Mouse (Mus musculus) right cerebral cortex, adult 18-20 months (tissue): Measurements from ENCODE around the gene Fyttd1.

Experiments used
- DNase-seq: peaks from one replicate; pipeline ENCODE4 v3.0.0; 2022; ENCODE audit warnings: mixed read lengths

Fyttd1 gene

GRCm38 (mm10) chr16:32945379-32945778, 68.1 kb downstream of the Fyttd1 start:
- no peak for DNase-seq

GRCm38 (mm10) chr16:32948016-32948415, 70.7 kb downstream of the Fyttd1 start:
- no peak for DNase-seq

GRCm38 (mm10) chr16:32948656-32949055, 71.4 kb downstream of the Fyttd1 start:
- no peak for DNase-seq

GRCm38 (mm10) chr16:32949281-32949680, 72.0 kb downstream of the Fyttd1 start:
- DNase-seq, result no peak

- DNase-seq, result no peak
Observed at GRCm38 (mm10) chr16:32951074-32951473, 73.8 kb downstream of the Fyttd1 start.

GRCm38 (mm10) chr16:32953806-32954205, 76.5 kb downstream of the Fyttd1 start:
- DNase-seq, result no peak

- no peak for DNase-seq
Observed at GRCm38 (mm10) chr16:32954304-32954703, 77.0 kb downstream of the Fyttd1 start.

- DNase-seq, result no peak
Observed at GRCm38 (mm10) chr16:32956889-32957288, 79.6 kb downstream of the Fyttd1 start.
